Mouse (Mus musculus): Measurements from ENCODE around the gene Wwox. TPM values are rescaled to one million over a fixed set of nuclear protein-coding genes. Genes with fewer than 3 reads are reported as not detected.

Wwox gene
- polyA plus RNA-seq, 1 experiment from 2014 or later, result 10.2 TPM

- Histone ChIP-seq H3K4me1 (peaks cover 27% of the 10 kb centered on the region), H3K27ac (no peak overlapping the region), H3K36me3 (ENCODE audit: poor library complexity, severe bottlenecking) (no peaks in the 10 kb centered on the region), H3K9ac (no peak overlapping the region), H3K9me3 (replicated peaks) (no peaks in the 10 kb centered on the region), H3K27me3 (peaks cover 10% of the 10 kb centered on the region), H3K4me3 (no peak overlapping the region), H3K4me2 (peak overlapping the region; percentile 43)
- WGBS, result 1% methylated on average over 11 of the region's 11 CpGs
- ATAC-seq, result peak; percentile 63; the same call in 1 of the 2 replicates
Observed at GRCm38 (mm10) chr8:114876161-114876611, 436.7 kb downstream of the Wwox start.

DNA sequence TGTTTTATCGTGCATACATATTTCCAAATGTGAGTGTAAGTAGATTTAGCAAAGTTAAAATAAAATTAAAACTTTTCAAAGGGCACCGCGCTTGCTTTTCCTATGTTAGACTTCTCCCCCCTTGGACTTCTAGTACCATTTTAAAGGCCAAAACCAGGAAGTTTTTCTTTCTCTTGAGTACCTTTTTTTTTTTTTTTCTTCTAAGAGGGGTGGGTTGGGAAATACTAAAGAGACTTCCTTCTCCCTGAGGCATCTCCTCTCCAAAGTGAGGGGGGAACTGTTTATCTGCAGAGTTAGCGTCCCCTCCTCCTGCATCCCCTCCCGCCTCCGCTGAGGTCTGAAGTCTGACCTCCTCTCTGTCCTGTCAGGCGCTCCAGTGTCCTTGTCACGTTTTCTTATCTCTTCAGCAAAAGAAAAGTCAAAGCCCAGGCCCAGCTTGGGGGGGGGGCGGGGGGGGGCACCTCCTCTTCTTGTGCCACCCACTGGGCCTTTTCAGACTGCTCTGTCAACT, 437.3 kb downstream of the Wwox start:
- peaks cover 10% of the 10 kb centered on the region for H3K27me3 ChIP-seq
- H3K9me3 ChIP-seq (replicated peaks), result no peaks in the 10 kb centered on the region
- H3K4me3 ChIP-seq, result no peak overlapping the region
- no peak overlapping the region for H3K27ac ChIP-seq
- H3K9ac ChIP-seq, result no peak overlapping the region
- H3K4me2 ChIP-seq, result peak overlapping the region; percentile 43; the same call in 1 of the 2 replicates
- WGBS, result 36% methylated on average over 9 of the region's 9 CpGs
- H3K36me3 ChIP-seq (ENCODE audit: poor library complexity, severe bottlenecking), result no peaks in the 10 kb centered on the region
- ATAC-seq, result no peak
- H3K4me1 ChIP-seq, result peaks cover 27% of the 10 kb centered on the region

DNA sequence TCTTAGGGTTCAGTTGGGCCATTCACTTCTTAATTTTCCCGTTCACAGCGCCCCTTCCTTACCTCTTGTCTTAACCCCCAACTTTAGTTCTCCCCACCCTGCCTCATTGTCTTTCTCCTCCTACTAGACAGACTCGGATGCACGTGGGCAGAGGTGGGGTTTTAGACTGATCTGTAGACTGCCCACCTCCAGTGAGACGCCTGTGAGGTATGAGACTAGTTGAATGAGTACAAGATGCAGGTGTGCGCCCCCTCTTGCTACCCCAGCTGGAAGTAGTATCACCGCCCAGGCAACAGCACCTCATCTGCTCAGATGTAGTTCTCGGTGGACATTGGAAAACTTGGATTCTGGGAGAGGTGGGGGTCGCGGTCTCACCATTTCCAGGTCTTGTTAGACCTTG, 437.8 kb downstream of the Wwox start:
- Histone ChIP-seq H3K4me3 (no peak overlapping the region), H3K4me2 (no peak overlapping the region), H3K4me1 (peaks cover 32% of the 10 kb centered on the region), H3K9ac (no peak overlapping the region), H3K27ac (no peak overlapping the region), H3K9me3 (replicated peaks) (no peaks in the 10 kb centered on the region), H3K36me3 (ENCODE audit: poor library complexity, severe bottlenecking) (no peaks in the 10 kb centered on the region), H3K27me3 (peaks cover 10% of the 10 kb centered on the region)
- 74% methylated on average over 10 of the region's 10 CpGs for WGBS
- ATAC-seq, result no peak

- H3K36me3 ChIP-seq (ENCODE audit: poor library complexity, severe bottlenecking), result no peaks in the 10 kb centered on the region
- H3K4me3 ChIP-seq, result no peak overlapping the region
- H3K9me3 ChIP-seq (replicated peaks), result no peaks in the 10 kb centered on the region
- no peak overlapping the region for H3K4me2 ChIP-seq
- peaks cover 10% of the 10 kb centered on the region for H3K27me3 ChIP-seq
- WGBS, result 60% methylated on average over 14 of the region's 14 CpGs
- peaks cover 32% of the 10 kb centered on the region for H3K4me1 ChIP-seq
- no peak overlapping the region for H3K9ac ChIP-seq
- H3K27ac ChIP-seq, result no peak overlapping the region
- no peak for ATAC-seq
Observed at GRCm38 (mm10) chr8:114878449-114879276, 439.2 kb downstream of the Wwox start.

DNA sequence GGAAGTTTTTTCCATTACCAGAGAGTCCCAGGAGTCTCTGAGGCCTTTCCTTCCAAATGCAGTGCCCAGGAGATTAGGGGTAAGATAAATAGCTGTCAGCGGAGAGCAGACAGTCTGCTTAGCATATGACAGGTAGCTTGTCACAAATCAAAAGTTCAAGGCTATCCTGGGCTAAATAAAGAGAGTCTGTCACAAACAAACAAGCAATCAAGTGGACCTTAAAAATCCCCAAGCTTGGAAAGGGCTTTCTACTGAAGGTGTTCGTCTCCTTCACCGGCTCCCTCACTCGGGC, 439.8 kb downstream of the Wwox start:
- no peak overlapping the region for H3K4me2 ChIP-seq
- peaks cover 32% of the 10 kb centered on the region for H3K4me1 ChIP-seq
- H3K27me3 ChIP-seq, result peaks cover 15% of the 10 kb centered on the region
- no peaks in the 10 kb centered on the region for H3K36me3 ChIP-seq (ENCODE audit: poor library complexity, severe bottlenecking)
- WGBS, result 92% methylated on average over 4 of the region's 4 CpGs
- no peak overlapping the region for H3K27ac ChIP-seq
- no peaks in the 10 kb centered on the region for H3K9me3 ChIP-seq (replicated peaks)
- no peak overlapping the region for H3K4me3 ChIP-seq
- ATAC-seq, result no peak
- H3K9ac ChIP-seq, result no peak overlapping the region

DNA sequence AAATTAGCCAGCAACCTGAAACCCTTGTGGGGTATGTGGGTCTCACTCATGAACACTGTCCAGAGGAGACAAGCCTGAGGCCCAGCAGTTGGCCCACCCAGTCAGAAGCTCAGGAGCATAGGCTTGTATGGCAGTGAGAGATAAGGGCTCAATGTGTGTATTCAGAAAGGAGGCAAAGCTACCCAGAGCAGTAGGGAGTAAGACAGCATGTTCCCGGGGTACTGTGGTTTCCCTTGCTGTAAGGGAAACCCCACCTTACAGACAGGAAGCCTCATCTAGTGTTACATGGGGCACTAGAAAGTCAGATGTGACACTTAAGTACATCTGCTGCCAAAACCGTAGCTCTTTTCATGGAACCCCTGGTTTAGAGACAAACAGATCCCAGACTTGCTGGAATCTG, 440.2 kb downstream of the Wwox start:
- 84% methylated on average over 2 of the region's 2 CpGs for WGBS
- H3K36me3 ChIP-seq (ENCODE audit: poor library complexity, severe bottlenecking), result no peaks in the 10 kb centered on the region
- peaks cover 37% of the 10 kb centered on the region for H3K4me1 ChIP-seq
- H3K9me3 ChIP-seq (replicated peaks), result no peaks in the 10 kb centered on the region
- no peak for ATAC-seq
- H3K27ac ChIP-seq, result no peak overlapping the region
- no peak overlapping the region for H3K4me3 ChIP-seq
- H3K27me3 ChIP-seq, result peaks cover 15% of the 10 kb centered on the region; the same call in 1 of the 2 replicates
- H3K4me2 ChIP-seq, result no peak overlapping the region
- H3K9ac ChIP-seq, result no peak overlapping the region

- Histone ChIP-seq H3K4me1 (peaks cover 43% of the 10 kb centered on the region), H3K27me3 (peaks cover 15% of the 10 kb centered on the region; the same call in 1 of the 2 replicates), H3K4me2 (no peak overlapping the region), H3K4me3 (no peak overlapping the region), H3K27ac (no peak overlapping the region), H3K36me3 (ENCODE audit: poor library complexity, severe bottlenecking) (no peaks in the 10 kb centered on the region), H3K9ac (no peak overlapping the region), H3K9me3 (replicated peaks) (no peaks in the 10 kb centered on the region)
- 86% methylated on average over 8 of the region's 8 CpGs for WGBS
- no peak for ATAC-seq
Observed at GRCm38 (mm10) chr8:114880475-114881135, 441.1 kb downstream of the Wwox start.

DNA sequence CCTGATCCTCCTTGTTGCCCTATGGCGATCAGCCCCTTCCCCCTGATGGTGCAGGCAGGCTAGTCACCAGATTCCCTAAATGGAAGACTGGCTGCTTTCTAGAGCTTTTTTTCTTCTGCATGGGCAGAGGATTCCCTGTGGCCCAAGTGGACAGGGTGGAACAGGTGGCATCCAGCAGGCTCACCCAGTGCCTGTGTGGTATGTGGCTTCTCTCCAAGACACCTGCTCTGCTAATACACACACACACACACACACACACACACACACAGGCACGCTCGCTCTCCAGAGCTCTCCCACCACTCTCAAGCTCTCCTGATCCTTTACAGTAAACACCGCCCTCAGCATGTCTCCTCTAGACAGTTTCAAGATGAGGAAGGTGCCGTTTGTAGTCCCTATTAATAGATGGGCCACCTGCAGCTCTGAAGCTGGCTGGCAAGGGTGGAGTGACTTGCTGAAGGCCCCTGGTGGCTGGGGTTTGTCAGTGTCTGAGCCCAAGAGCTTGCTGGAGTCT, 442.5 kb downstream of the Wwox start:
- 64% methylated on average over 5 of the region's 5 CpGs for WGBS
- Histone ChIP-seq H3K4me1 (peaks cover 31% of the 10 kb centered on the region), H3K27ac (no peak overlapping the region), H3K9me3 (replicated peaks) (no peaks in the 10 kb centered on the region), H3K4me2 (no peak overlapping the region), H3K27me3 (peaks cover 17% of the 10 kb centered on the region; the same call in 1 of the 2 replicates), H3K4me3 (no peak overlapping the region), H3K36me3 (ENCODE audit: poor library complexity, severe bottlenecking) (no peaks in the 10 kb centered on the region), H3K9ac (no peak overlapping the region)
- ATAC-seq, result no peak

DNA sequence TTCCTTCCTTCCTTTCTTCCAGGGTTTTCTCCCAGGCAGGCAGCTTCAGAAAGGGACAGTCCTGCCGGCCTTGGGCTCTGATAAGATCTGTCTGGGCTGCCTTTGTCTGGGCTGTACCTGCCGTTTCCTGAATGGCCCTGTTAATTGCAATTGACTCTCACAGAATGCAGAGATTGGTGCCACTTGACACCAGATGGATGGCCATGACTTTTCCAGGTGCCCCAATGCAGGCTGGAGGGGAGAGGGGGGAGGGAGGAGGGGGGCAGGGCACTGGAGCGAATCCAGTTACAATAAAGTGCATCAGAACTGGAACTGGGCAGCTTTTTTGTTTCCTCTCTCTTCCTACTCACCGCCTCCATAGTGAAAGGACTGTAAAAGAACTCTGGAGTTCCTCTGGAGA, 443.0 kb downstream of the Wwox start:
- H3K9me3 ChIP-seq (replicated peaks), result no peaks in the 10 kb centered on the region
- H3K4me3 ChIP-seq, result no peak overlapping the region
- peaks cover 20% of the 10 kb centered on the region; the same call in 1 of the 2 replicates for H3K27me3 ChIP-seq
- ATAC-seq, result no peak
- WGBS, result 33% methylated on average over 4 of the region's 4 CpGs
- H3K9ac ChIP-seq, result no peak overlapping the region
- H3K36me3 ChIP-seq (ENCODE audit: poor library complexity, severe bottlenecking), result no peaks in the 10 kb centered on the region
- no peak overlapping the region for H3K4me2 ChIP-seq
- H3K4me1 ChIP-seq, result peaks cover 28% of the 10 kb centered on the region
- no peak overlapping the region for H3K27ac ChIP-seq

GRCm38 (mm10) chr8:114882936-114883606, 443.6 kb downstream of the Wwox start:
- Histone ChIP-seq H3K36me3 (ENCODE audit: poor library complexity, severe bottlenecking) (no peaks in the 10 kb centered on the region), H3K9ac (no peak overlapping the region), H3K27ac (no peak overlapping the region), H3K4me3 (no peak overlapping the region), H3K4me1 (peaks cover 28% of the 10 kb centered on the region), H3K27me3 (peaks cover 20% of the 10 kb centered on the region; the same call in 1 of the 2 replicates), H3K9me3 (replicated peaks) (no peaks in the 10 kb centered on the region), H3K4me2 (no peak overlapping the region)
- 88% methylated on average over 11 of the region's 11 CpGs for WGBS
- ATAC-seq, result no peak

DNA sequence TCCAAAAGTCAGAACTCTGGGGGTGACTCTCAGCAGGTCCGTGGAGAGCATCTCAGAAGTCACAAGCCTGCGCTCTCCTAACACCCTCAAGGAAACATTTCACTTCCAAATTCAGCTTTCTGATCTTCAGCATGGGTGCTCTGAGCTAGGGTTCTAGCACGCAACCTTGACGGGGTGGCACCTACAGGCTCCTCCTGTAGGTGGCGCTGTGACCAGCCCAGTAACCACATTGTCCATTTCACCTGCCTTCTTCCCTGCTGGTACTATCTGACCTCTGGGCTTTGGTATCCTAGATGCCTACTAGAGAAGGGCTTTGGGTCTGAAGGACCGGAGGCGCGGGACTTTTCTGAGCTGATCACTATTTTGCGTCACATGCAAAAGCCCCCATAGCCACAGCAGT, 444.5 kb downstream of the Wwox start:
- H3K27me3 ChIP-seq, result peaks cover 18% of the 10 kb centered on the region; the same call in 1 of the 2 replicates
- peaks cover 28% of the 10 kb centered on the region for H3K4me1 ChIP-seq
- no peak overlapping the region for H3K9ac ChIP-seq
- no peak overlapping the region for H3K4me3 ChIP-seq
- no peaks in the 10 kb centered on the region for H3K9me3 ChIP-seq (replicated peaks)
- ATAC-seq, result no peak
- no peaks in the 10 kb centered on the region for H3K36me3 ChIP-seq (ENCODE audit: poor library complexity, severe bottlenecking)
- WGBS, result 84% methylated on average over 9 of the region's 9 CpGs
- no peak overlapping the region for H3K4me2 ChIP-seq
- no peak overlapping the region for H3K27ac ChIP-seq

Data from forebrain, embryonic 13.5 days (tissue).